Mouse (Mus musculus) liver, embryonic 15.5 days (tissue): ENCODE measurements around the gene BC053393. TPM values are rescaled to one million over a fixed set of nuclear protein-coding genes. Genes with fewer than 3 reads are reported as not detected.

Source experiments
- ATAC-seq: fragments of 200-750 bp; cut with Nextera tagmentation; 2 replicates; pipeline ENCODE4 v1.8.0; 2017; ENCODE audit warnings: moderate number of reproducible peaks, mild to moderate bottlenecking, moderate library complexity; ENCODE audit not compliant: insufficient read depth
- H3K27ac ChIP-seq: fragments of 300-500 bp; sonication (generic); replicated peaks from 2 replicates; pipeline ENCODE4 v1.5.1; 2015; ENCODE audit warnings: mild to moderate bottlenecking, inconsistent platforms
- H3K27me3 ChIP-seq: fragments of 300-500 bp; sonication (generic); 2 replicates; pipeline ENCODE4 v1.6.1; 2015; ENCODE audit warnings: mild to moderate bottlenecking, inconsistent platforms
- H3K36me3 ChIP-seq: fragments of 300-500 bp; sonication (generic); replicated peaks from 2 replicates; pipeline ENCODE4 v1.6.1; 2015; ENCODE audit warnings: moderate library complexity, mild to moderate bottlenecking, inconsistent platforms
- H3K4me1 ChIP-seq: fragments of 300-500 bp; sonication (generic); replicated peaks from 2 replicates; pipeline ENCODE4 v1.6.1; 2015; ENCODE audit warnings: inconsistent platforms
- H3K4me2 ChIP-seq: fragments of 300-500 bp; sonication (generic); 2 replicates; pipeline ENCODE4 v1.6.1; 2015; ENCODE audit warnings: moderate library complexity, mild to moderate bottlenecking, inconsistent platforms
- H3K4me3 ChIP-seq: fragments of 300-500 bp; sonication (generic); replicated peaks from 2 replicates; pipeline ENCODE4 v1.5.1; 2015; ENCODE audit warnings: mild to moderate bottlenecking, inconsistent platforms
- H3K9ac ChIP-seq: fragments of 300-500 bp; sonication (generic); 2 replicates; pipeline ENCODE4 v1.6.1; 2015; ENCODE audit warnings: moderate library complexity, mild to moderate bottlenecking, inconsistent platforms
- H3K9me3 ChIP-seq: fragments of 300-500 bp; sonication (generic); replicated peaks from 2 replicates; pipeline ENCODE4 v1.6.1; 2016; ENCODE audit warnings: inconsistent platforms
- WGBS: fragments of 180-500 bp; shearing (Covaris S2); methylation state at CpG from one replicate; pipeline ENCODE4 v1.1.7; 2015; ENCODE audit warnings: mixed read lengths; ENCODE audit not compliant: insufficient replicate concordance; 5-methylcytosine and 5-hydroxymethylcytosine counted together
- polyA plus RNA-seq: library from polyadenylated mRNA; unstranded; fragments of >200 nt; fragmentation: Nextera tagmentation; extraction: Ambion mirVana; gene quantifications from 2 replicates; pipeline ENCODE4 v1.2.1, GENCODE M21; 2015

Gene BC053393
- not detected in 2 replicates for polyA plus RNA-seq

- ATAC-seq: no peak
- H3K27ac ChIP-seq: no peak within 1 kb of the TSS
- H3K9ac ChIP-seq: no peak within 1 kb of the TSS
- H3K4me2 ChIP-seq: no peak within 1 kb of the TSS
- no peaks in the 10 kb centered on the region for H3K4me1 ChIP-seq
- WGBS: 50% methylated on average over 1 of the region's 1 CpGs
- H3K9me3 ChIP-seq: no peaks in the 10 kb centered on the region
- no peaks in the 10 kb centered on the region for H3K27me3 ChIP-seq
- no peaks in the 10 kb centered on the region for H3K36me3 ChIP-seq
- no peak within 1 kb of the TSS for H3K4me3 ChIP-seq
Observed at GRCm38 (mm10) chr11:46571327-46571726, at the start of gene BC053393. BC053393 (plus strand) TSS chr11:46571536.

DNA sequence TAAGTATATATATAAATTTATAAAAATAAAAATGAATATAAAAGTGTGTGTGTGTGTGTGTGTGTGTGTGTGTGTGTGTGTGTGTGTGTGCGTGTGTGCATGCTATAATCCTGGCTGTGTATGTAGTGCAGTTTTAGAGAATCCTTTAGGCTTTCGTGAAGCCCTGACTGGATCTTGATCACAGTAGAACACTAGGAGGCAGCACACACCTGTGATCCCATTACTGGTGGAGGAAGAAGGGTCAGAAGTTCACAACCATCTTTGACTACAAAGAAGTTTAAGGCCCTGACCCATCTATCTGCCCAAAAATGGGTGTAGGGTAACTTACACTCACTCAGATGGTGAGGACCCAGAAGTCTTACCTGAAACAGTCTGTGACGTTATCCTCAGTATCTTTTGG is 48.6 kb upstream of the BC053393 start:
- Histone ChIP-seq H3K27me3 (no peaks in the 10 kb centered on the region), H3K4me1 (no peaks in the 10 kb centered on the region), H3K27ac (no peak overlapping the region), H3K4me3 (no peak overlapping the region), H3K9ac (no peak overlapping the region), H3K9me3 (no peaks in the 10 kb centered on the region), H3K36me3 (no peaks in the 10 kb centered on the region), H3K4me2 (no peak overlapping the region)
- ATAC-seq: no peak
- 55% methylated on average over 3 of the region's 3 CpGs for WGBS

DNA sequence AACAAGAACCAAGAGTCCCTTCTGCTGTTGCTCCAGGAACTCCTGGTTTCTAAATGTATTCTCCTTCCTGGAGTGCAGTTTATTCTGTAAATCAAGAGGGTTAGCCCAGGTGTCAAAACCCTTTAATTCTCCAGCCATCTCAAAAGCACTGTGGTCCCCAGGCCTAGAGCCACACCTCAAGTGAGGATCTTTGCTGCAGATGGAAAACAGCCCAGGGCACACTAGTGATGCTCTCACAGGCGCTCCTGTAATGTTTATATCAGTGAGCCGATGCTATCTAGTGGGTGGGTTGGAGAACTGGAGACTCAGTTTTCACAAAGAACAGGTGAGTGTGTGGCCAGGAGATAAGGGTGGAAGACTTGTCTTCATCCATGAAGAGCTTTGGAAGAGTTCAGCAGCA is 47.4 kb upstream of the BC053393 start, which contains the start of gene Gm12169:
Gene Gm12169, plus strand, starts transcription at position 301 of the 400 bp plus-strand sequence.
- 71% methylated on average over 2 of the region's 2 CpGs for WGBS

GRCm38 (mm10) chr11:46530149-46530548 is 41.2 kb upstream of the BC053393 start:
- Histone ChIP-seq H3K4me3 (no peak overlapping the region), H3K9ac (no peak overlapping the region), H3K4me1 (no peaks in the 10 kb centered on the region), H3K36me3 (no peaks in the 10 kb centered on the region), H3K4me2 (no peak overlapping the region), H3K9me3 (no peaks in the 10 kb centered on the region), H3K27me3 (no peaks in the 10 kb centered on the region), H3K27ac (no peak overlapping the region)
- 62% methylated on average over 4 of the region's 4 CpGs for WGBS
- ATAC-seq: no peak

More for the DNA sequence above, 47.4 kb upstream of the BC053393 start, which contains the start of gene Gm12169:
- H3K4me1 ChIP-seq: no peaks in the 10 kb centered on the region
- H3K4me2 ChIP-seq: no peak within 1 kb of the TSS
- H3K4me3 ChIP-seq: no peak within 1 kb of the TSS
- no peak within 1 kb of the TSS for H3K27ac ChIP-seq
- no peak for ATAC-seq
- no peaks in the 10 kb centered on the region for H3K9me3 ChIP-seq
- H3K36me3 ChIP-seq: no peaks in the 10 kb centered on the region
- no peaks in the 10 kb centered on the region for H3K27me3 ChIP-seq
- no peak within 1 kb of the TSS for H3K9ac ChIP-seq

GRCm38 (mm10) chr11:46536978-46537377 is 34.4 kb upstream of the BC053393 start:
- H3K27ac ChIP-seq: no peak overlapping the region
- H3K4me1 ChIP-seq: no peaks in the 10 kb centered on the region
- WGBS: 61% methylated on average over 4 of the region's 4 CpGs
- no peak overlapping the region for H3K4me3 ChIP-seq
- no peaks in the 10 kb centered on the region for H3K27me3 ChIP-seq
- ATAC-seq: no peak
- no peak overlapping the region for H3K4me2 ChIP-seq
- no peaks in the 10 kb centered on the region for H3K9me3 ChIP-seq
- H3K36me3 ChIP-seq: no peaks in the 10 kb centered on the region
- no peak overlapping the region for H3K9ac ChIP-seq

DNA sequence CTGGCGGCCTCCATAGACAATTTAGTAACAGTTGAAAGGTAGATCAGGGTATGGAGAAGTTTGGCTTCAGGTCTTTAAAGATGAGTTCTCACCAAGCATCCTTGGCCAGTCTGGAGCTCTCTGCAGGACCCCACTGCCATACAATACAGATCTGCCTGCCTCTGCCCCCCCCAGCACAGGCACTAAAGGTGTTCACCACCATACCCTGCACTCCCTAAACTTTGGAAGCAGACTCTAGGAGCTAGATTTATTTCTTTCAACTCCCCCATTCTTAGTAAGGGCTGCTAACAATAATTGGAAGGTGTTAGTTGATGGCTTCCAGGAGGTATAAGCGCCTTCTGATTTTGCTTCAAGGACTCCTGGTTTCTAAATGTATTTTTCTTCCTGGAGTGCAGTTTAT is 27.8 kb upstream of the BC053393 start:
- 47% methylated on average over 2 of the region's 2 CpGs for WGBS

GRCm38 (mm10) chr11:46549721-46550120 is 21.6 kb upstream of the BC053393 start:
- WGBS: 57% methylated on average over 4 of the region's 4 CpGs
- Histone ChIP-seq H3K4me2 (no peak overlapping the region), H3K4me3 (no peak overlapping the region), H3K9me3 (no peaks in the 10 kb centered on the region), H3K27ac (no peak overlapping the region), H3K36me3 (no peaks in the 10 kb centered on the region), H3K4me1 (no peaks in the 10 kb centered on the region), H3K27me3 (no peaks in the 10 kb centered on the region), H3K9ac (no peak overlapping the region)
- ATAC-seq: no peak

More for the DNA sequence above, 27.8 kb upstream of the BC053393 start:
- no peaks in the 10 kb centered on the region for H3K9me3 ChIP-seq
- no peak overlapping the region for H3K27ac ChIP-seq
- H3K9ac ChIP-seq: no peak overlapping the region
- H3K27me3 ChIP-seq: no peaks in the 10 kb centered on the region
- H3K4me1 ChIP-seq: no peaks in the 10 kb centered on the region
- no peaks in the 10 kb centered on the region for H3K36me3 ChIP-seq
- H3K4me2 ChIP-seq: no peak overlapping the region
- no peak for ATAC-seq
- H3K4me3 ChIP-seq: no peak overlapping the region

DNA sequence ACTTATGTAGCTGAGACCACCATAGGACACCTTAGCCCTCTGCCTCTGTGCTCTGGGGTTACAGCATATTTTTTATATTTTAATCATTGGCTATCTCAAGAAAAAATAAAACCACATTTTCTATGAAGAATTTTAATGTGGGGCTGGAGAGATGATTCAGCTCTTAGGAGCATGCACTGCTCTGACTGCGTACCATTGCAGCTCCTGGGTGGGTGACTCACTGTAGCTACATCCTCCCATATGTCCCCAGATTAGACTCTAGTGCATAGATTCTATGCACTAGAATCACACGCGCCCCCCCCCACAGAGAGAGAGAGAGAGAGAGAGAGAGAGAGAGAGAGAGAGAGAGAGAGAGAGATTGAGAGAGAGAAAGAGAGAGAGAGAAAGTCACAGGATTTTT is 18.6 kb upstream of the BC053393 start:
- Histone ChIP-seq H3K9ac (no peak overlapping the region), H3K36me3 (no peaks in the 10 kb centered on the region), H3K4me1 (no peaks in the 10 kb centered on the region), H3K27me3 (no peaks in the 10 kb centered on the region), H3K27ac (no peak overlapping the region), H3K9me3 (no peaks in the 10 kb centered on the region), H3K4me2 (no peak overlapping the region), H3K4me3 (no peak overlapping the region)
- 70% methylated on average over 3 of the region's 3 CpGs for WGBS
- ATAC-seq: no peak

DNA sequence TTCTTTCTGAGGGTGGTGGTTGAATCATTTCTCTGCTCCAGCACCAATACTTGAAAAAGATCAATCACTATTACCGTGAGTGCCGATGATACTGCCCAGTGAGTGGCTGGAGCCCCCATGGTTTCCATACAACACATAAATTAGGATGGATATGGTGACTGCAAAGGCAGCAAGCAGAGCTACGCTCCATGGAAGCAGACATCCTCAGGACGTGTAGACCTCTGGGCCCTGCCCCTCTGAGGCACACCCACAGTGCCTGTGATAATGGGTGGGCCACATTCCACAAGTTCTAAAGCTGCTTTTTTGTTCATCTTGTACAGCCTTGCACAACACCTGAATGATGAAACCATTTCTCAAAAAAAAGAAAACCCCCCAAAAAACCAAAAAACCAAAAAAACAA is 10.2 kb upstream of the BC053393 start:
- H3K9me3 ChIP-seq: no peaks in the 10 kb centered on the region
- H3K36me3 ChIP-seq: no peaks in the 10 kb centered on the region
- no peak overlapping the region for H3K27ac ChIP-seq
- H3K27me3 ChIP-seq: no peaks in the 10 kb centered on the region
- no peaks in the 10 kb centered on the region for H3K4me1 ChIP-seq
- H3K4me2 ChIP-seq: no peak overlapping the region
- 63% methylated on average over 4 of the region's 4 CpGs for WGBS
- H3K4me3 ChIP-seq: no peak overlapping the region
- ATAC-seq: no peak
- H3K9ac ChIP-seq: no peak overlapping the region

- Histone ChIP-seq H3K4me2 (no peak overlapping the region), H3K4me1 (no peaks in the 10 kb centered on the region), H3K9me3 (no peaks in the 10 kb centered on the region), H3K27me3 (no peaks in the 10 kb centered on the region), H3K27ac (no peak overlapping the region), H3K9ac (no peak overlapping the region), H3K4me3 (no peak overlapping the region), H3K36me3 (no peaks in the 10 kb centered on the region)
- ATAC-seq: no peak
- 44% methylated on average over 1 of the region's 1 CpGs for WGBS
Observed at GRCm38 (mm10) chr11:46564671-46565070, 6.7 kb upstream of the BC053393 start.

DNA sequence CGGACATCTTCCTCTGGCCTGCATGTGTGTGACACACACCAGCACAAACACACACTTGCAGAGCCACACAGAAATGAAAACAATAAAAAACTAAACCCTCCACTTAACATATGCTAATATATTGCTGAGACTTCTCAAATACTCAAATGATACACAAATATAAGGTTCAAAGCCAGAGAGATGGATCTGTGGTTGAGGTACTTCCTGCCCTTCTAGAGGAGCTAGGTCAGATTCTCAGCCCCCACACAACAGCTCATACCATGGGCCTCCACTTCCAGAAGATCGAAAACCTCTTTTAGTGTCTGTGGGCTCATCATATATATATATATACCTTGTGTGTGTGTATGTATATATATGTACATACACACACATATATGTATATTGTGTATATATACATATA is 5.4 kb upstream of the BC053393 start:
- no peak for ATAC-seq
- Histone ChIP-seq H3K27ac (no peak overlapping the region), H3K4me1 (no peaks in the 10 kb centered on the region), H3K36me3 (no peaks in the 10 kb centered on the region), H3K4me3 (no peak overlapping the region), H3K27me3 (no peaks in the 10 kb centered on the region), H3K9me3 (no peaks in the 10 kb centered on the region), H3K4me2 (no peak overlapping the region), H3K9ac (no peak overlapping the region)
- 81% methylated on average over 2 of the region's 2 CpGs for WGBS

DNA sequence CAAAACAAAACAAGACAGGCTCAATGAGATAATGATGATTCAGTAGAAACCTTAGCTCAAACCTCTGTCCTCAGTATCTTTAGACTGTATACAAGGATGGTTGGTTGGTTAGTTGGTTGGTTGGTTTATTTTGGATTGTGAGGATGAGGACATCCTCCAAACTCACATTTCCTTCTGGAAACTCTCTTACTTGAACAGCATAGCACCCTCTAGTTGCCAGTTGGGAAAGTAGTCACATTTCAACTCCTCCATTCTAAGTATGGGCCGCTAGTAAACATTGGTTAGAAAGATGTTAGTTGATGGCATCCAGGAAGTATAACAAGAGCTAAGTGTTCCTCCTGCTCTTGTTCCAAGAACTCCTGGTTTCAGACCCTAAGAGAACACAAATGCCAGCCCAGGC is 2.2 kb upstream of the BC053393 start:
- H3K4me1 ChIP-seq: no peaks in the 10 kb centered on the region
- H3K4me3 ChIP-seq: no peak overlapping the region
- H3K27ac ChIP-seq: no peak overlapping the region
- no peaks in the 10 kb centered on the region for H3K9me3 ChIP-seq
- H3K27me3 ChIP-seq: no peaks in the 10 kb centered on the region
- no peak overlapping the region for H3K9ac ChIP-seq
- no peak overlapping the region for H3K4me2 ChIP-seq
- WGBS: 56% methylated on average over 1 of the region's 1 CpGs
- H3K36me3 ChIP-seq: no peaks in the 10 kb centered on the region
- ATAC-seq: no peak
